Mouse (Mus musculus): ENCODE measurements at regions not wholly inside any gene's neighbourhood (a gene's known extent, or its start where the extent isn't known, plus 50 kb on each side); places are given as distances from the start of the nearest gene placed in this dataset.

DNA sequence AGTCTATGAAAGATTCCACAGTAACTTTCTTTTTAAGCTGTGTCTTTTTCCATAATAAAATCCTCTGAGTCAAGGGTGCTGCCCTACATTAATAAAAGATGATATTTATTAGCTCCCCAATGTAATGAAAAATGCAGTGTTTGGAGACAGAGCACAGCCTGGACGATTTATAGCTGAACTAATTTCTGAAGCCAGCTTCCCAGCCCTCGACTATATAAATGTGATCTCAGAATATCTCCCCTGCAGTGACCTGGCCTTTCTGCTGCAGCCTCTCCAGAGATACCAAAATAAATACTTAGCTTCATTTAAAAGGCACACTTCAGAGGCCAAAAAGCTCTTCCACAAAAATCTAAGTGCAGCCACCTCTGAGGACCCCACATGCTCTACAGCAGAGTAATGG is 534.7 kb downstream of the Zfp619 start:
- DNase-seq: peak in 1 of 2 experiments; percentile 13

DNA sequence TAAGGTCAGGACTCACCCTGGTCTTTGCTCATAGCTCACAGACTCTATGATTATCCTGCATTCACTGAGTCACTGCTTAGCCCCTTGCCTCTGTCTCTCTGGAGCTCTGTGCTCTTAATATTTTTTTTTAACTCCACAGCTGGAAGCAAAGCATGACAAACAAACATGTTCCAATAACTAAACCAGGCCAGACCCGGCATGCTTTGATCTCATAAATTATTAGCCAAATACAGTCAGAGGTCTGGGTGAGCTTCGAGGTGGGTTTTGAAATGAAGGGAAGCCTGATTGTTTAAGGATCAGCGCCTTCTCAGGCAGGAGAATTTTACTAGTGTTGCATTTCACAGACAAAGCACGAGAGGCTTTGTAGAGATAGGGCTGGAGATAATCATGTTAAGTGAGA is 541.3 kb downstream of the Zfp619 start:
- peak in 1 of 2 experiments; percentile 12 for DNase-seq

DNA sequence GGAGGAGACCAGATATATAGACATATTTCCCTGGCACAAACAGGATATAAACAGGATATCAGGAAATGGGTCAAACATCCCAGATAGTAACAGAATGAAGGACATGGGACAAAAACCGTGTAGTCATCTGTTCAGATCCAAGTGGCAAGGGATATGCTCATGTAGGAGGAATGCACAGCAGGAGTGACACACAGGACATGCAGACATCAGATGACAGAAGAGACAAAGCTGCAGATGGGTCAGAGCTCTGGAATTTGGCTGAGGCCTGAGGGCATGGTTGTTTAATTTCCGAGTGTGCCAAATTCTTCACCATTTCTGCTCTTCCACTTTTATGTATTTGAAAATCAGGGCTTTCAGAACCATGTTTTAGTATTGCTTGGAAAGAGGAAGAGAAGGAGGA is 547.1 kb downstream of the Zfp619 start:
- no peak for DNase-seq

DNA sequence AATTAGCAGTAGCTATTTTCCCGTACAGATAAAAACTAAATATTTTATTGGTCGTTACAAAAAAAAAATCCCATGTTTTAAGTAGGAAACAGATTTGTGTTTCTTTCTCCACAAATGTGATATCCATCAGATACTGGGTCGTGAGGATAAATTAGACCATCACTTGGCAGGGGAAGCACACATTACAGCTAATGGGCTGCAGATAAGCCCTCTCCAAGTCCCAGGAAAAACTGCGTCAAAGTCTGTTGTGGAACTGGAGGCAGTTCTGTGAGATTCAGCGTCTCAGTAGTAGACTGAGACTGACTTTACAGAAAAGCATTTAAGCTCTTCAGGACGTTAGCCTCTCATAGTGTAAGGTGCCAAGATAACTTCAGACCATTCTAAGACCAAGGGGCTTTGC is 548.0 kb downstream of the Zfp619 start:
- DNase-seq: peak in 1 of 2 experiments; percentile 1

DNA sequence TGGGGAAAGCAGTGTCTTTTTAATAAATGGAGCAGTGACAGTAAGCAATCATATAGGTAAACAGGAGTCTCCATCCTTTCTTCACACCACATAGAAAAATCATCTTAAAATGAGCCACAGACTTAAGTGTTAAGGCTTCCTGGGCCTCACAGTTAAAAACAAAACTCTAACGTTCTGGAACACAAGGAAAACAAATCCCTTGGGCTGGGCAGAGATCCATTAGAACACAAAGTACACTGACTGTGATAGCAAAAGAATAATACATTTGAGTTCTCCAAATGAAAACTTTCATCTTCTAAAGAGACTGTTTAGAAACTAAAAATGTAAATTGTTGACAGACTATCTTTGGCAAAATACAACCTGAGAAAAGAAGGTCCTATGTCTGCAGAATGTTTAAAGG is 549.8 kb downstream of the Zfp619 start:
- peak in 1 of 2 experiments; percentile 2 for DNase-seq

DNA sequence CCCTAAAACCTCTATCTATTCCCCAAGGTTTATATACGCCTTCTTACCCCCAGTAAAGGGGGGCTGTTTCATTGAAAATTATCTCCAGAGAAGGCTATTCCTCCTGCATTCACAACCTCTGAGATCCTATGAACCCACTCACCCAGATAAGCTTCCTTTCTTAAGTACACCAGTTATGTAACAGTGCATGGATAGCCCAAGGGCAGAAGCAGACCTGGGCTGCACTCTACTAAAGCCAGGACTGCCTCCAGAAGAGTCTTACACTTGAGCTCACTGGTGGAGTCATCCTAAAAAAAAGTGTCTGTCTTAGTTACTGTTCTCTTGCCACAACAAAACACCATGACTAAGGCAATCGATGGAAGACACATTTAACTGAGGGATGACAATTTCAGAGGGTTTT is 553.7 kb downstream of the Zfp619 start:
- DNase-seq: no peak

DNA sequence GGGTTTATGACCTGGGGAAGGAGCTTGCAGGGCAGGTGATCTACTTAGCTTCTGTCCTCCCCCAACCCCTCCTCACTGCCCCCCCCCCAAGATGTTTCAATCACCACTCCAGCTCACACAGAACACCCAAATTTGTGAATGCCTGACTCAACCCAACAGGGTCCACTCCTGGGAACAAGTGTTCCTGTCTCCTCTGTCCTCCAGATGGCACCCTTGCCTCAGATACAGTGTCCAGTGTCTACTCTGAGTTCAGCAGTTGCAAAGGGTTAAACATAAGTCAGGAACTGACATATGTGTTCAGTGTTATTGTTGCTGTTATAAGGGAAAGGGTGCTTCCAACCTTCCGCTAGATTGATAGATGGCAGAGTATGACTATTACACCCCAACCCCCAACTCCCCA is 554.9 kb downstream of the Zfp619 start:
- DNase-seq: peak; percentile 1 to 43

DNA sequence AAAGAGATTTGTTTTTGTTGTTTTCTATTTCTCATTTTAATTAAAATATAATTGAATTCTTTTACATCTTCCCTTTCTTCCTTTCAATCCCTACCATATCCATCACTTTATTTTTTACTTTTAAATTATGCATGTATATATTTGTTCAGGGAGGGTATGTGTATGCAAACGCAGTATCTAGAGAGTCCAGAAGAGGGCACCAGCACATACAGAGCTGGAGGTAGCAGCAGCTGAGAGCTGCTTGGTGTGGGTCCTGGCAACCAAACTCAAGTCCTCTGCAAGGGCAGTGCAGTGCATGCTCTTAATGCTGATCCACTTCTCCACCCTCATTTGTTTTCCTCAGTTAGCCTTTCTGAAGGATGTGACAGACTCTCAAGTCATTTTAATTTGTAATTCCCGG is 568.7 kb downstream of the Zfp619 start:
- peak; percentile 25 to 70 for DNase-seq

DNA sequence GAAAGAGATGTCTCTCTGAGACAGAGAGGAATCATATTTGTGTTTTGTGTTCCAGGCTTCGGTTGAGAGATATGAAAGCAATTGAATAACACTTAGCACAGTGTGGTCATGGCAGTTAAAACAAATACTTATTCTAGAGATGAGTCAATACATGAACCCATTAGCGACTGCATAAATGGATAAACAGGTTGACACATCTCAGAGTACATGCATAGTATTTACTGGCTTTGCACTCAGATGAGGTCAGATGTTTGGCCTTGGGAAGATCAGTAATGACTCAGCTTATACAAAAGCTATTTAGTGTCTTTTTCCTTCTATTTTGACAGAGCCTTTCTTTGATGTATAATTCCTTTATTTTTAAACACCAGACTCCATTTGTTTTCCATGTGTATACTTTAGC is 579.5 kb downstream of the Zfp619 start:
- DNase-seq: no peak

DNA sequence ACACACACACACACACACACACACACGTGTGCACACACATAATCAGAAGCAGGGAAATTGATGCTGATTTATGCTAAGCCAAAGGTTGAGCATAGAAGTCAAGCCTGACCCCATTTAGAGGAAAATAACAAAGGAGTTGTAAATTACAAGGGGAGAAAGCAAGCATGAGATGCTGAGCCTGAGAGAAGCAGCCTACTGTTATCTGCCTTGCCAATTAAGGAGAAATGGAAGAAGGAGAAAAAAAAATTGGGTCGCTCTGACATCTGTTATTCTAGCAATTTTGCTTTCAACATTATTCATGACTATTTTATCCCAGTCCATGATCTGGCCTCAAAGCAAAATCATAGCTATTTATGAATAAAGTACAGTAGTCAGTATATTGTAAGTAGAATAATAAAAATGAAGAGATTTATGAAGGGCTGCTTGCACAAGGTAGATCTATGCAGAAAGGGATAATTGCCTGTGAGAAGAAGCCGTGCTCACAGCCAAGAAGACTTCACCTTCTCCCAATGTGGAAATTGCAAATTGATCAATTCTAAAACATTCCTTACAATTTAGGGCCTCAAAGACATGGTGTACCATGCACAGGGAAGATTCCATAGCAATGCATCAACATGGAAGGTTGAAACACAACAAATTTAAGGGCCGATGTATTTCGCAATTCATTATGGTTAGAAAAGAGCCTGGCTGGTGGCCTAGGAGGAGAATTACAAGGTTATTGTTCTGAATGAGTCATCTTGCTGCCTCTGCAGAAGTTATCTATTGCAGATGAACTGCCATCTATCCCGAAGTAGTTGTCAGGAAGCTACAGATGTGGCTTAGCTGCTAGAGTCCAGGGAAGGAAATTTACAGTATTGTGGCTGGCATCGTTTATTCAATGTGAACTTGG is 585.7 kb downstream of the Zfp619 start:
- no peak for DNase-seq

DNA sequence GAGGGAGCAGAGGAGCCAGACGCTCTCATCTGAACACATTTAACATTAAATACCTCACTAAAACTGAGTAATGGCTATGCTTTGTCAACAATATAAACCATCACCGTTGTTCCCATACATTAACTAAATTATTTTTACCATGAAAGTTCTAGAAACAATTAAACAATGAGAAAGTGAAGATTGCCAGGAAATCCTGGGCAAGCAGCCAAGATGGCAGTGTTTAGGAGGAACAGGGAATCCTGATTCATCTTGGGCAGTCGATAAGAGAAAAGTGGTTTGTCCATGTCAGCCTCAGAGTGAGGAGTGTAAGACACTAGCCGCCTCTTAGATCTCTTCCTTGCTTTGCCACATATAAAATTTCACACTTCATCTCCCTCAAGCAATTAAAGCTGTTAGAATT is 625.3 kb downstream of the Zfp619 start:
- peak in 1 of 2 experiments; percentile 13 for DNase-seq

DNA sequence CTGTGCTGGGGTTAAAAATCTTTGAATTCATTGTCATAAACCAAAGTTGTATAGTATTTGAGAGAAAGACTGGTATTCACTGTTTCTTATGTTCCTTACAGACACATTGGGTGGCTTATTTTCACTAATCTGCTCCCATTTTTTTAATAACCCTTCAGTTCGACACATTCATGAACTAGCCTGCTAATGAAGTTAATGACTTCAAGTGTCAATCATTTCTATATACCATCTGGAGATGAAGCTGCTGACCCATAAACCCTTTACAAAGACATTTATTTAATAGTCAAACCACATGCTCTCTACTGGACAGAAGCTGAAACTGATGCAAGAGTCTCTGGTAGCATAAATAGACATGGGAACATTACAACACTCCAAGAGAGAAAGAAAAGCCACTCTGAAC is 626.9 kb downstream of the Zfp619 start:
- no peak for DNase-seq

DNA sequence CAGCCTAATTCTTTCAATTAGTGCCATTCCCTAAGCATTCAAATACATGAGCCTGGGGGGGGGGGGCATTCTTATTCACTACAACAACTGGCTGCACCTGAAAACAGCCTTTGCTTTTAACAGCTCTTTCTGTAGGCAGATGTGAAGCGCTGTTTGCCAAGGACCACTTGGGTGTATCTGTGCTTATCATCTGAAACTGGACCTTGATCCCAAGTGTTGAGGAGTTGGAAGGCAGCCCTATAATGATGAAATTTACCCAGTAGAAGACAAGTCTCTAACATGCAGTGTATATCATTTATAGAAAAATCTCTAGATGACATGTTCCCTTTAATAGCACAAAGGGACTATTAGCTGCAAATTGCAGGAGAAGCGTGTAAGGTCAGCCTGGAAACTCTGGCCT is 660.0 kb downstream of the Zfp619 start:
- no peak for DNase-seq

DNA sequence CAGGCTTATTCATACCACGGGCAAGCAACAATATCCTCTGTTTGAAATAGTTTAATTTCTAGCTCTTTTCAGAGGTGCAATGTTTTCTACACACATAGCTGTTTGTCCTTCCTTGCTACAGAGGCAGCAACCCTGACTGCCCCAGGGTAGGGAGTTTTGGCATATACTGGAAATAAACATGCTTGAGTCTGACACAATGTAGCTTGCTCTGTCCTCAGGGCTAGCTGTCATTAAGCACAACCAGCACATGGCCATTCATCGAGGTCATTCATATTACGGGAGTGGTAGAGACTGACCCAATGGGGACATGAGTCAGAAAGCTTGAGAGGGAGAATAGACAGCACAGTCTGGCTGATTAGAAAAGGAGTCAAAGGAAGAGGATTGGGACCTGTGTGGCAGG is 677.8 kb downstream of the Zfp619 start:
- DNase-seq: peak; percentile 30 to 31

DNA sequence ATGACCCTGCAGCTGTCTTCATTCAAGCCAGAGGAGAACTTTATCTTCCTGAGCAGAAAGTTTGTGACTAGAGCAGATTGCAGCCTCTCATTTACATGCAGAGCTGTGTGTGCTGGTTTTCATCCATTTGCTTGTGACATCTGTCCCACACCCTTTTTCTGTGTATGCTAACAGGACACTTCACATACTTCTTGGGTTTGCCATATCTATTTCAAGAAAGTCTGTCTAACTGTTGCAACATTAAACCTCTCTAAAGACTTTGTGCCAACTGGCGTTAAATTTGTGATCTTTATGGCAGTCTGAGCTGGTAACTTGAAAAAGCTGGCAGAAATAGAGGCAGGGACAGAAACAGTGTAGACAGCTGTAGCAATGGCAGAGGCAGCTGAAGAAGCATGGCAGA is 685.0 kb downstream of the Zfp619 start:
- DNase-seq: no peak

DNA sequence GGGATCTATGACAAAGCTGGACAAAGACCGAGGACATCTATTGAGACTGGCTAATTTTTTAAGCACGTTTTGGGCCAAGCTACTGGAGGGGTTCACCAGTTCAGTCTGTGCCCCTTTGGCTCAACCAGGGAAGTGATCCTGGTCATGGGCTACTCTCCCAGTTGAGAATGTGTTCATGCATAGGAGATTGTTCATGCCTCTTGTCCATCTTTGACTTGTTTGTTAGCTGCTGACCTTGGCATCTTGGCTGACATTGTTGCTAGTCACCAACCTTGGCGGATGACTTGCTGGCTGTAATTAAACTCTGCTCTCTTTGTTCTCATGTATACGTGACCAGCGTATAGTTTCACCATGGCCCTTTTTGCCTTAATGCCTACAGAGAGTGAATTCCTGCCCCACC is 686.2 kb upstream of the Vstm2b start:
- no peak for DNase-seq

DNA sequence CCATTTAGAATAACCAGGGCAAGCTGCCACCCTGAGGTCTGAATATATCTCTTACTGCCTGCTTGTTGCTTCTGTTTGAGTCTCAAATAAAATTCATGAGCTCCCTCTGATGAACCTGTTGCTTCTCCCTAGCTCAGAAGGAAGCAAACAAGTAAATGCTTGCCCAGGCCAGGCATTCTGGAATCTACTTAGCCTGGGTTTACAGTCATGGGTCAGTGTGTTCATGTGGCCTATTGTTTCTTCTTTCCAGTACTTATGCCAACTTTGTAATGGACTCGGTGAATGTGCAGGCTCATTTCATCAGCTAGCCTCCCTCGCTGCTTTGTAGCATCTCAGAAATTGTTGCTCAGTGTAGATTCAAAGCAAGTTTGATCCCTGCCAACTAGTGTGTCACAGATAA is 685.6 kb upstream of the Vstm2b start:
- DNase-seq: no peak

DNA sequence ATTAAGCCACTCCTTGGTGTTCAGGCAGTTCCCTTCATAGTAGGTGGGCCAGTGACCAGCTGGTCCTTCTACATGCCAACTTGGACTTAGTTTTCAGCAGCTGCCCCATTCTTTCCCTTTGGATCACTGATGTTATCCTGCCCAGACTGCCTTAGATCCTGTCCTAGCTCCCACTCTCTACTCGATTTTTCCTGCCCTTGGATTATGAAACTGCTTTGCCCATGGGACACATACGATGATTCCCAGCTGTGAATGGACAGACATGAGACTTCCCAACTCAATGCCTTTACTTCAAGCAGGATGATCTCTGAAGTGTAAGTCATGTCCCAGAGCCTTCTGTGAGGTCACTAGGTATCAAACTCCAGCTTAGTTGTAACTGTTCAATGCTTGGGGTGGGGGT is 684.5 kb upstream of the Vstm2b start:
- no peak for DNase-seq

DNA sequence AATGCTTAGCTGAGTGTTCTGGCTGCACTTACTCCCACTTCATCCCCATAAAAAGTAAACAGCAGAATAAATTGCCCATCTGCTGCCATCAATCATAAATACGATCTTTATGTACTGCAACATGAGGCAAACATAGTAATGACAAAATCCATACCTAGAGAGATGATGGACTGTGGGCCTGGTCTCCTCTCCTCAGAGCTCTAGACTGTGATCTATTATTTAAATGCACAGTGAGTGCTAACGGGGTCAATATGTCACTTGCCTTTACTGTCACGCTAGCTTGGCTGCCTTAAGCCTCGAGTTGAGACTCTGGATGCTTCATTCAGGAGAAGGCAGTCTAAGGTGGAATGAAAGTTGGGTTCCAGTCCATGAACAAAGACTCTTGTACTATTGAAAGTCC is 683.7 kb upstream of the Vstm2b start:
- no peak for DNase-seq

DNA sequence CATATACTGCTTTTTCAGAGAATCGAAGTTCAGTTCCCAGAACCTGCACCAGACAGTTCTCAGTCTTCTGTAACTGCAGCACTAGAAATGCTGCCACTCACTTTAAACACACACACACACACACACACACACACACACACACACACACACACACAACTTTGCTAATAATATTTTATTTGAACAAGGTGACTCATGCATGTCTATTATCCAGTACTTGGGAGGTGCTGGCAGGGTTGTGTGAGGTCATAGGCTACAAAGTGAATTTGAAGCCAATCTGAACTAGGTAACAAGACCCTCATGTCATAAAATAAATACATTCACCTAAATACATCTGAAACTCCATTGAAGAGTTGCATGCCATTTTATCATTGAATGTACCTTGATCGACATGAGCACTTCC is 682.9 kb upstream of the Vstm2b start:
- no peak for DNase-seq

DNA sequence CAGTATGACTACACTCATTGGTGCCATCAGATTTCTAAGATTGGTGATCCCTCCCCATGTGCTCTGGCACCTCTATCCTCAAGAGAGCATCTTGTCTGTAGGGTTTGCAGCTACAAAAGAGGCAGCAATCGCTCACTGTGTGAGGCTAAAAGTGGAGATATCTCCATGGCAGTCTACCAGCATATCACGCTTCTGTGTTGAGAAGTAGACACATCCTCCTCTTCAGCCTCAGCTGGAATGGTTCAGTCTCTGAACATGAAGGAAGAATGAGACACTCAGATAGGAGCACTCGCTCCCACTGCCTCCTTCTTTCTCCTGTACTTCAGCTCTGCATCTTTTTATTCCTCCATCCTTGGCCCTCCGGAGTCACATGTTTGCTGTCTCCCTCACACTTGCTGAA is 677.6 kb upstream of the Vstm2b start:
- DNase-seq: no peak

DNA sequence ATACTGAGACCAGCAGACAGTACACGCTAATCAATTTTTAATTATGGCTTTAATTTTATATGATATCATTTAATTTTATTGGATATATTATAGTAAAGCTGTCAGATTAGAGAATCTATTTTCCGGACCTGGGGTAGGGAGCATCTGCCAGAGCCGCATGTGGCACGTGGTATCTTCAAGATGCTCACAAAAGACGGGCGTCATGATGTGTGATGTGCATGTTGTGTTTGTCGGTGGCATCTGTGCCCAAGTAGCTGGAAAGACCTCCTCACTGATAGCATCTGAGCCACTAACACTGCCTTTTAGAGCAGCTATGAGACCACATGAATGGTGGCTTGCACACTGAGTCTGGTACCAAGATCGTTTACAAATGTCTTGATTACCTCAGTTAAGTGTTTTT is 652.9 kb upstream of the Vstm2b start:
- no peak for DNase-seq

DNA sequence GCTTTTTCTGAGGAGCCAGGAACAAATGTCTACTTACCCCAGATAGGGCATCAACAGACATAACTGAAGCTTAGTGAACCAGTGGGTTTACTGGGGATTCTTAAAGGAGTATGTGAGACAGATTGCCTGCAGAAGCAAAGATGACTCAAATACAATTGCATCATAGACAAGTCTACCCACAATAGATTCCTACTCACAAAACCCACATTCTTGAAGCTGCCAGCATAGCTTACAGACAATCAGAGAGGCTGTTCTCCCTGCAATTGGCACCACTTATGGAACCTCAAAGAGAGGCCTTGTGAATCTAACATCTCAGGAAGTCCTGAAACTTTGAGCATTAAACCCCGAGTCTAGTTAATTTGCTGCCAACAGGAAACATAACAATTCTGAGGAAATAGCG is 649.6 kb upstream of the Vstm2b start:
- DNase-seq: no peak

DNA sequence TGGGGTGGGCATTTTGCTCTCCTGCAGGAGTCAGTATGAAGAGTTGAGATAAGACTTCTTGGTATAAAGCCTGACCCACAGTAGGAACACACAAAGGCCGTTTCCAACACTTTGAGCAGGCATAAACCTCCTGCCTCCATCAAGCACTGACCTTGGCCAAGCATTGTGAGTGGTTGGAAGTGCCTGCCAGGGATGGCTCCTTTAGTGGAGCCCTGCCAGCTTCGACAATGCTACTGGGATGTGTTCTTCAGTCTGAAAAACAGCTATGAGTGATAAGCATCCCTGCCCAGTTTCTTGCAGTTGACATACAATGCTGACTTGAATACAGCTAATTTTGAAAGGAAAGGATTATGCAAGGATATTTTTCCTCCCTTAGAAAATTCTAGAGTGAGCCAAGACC is 644.6 kb upstream of the Vstm2b start:
- DNase-seq: no peak

DNA sequence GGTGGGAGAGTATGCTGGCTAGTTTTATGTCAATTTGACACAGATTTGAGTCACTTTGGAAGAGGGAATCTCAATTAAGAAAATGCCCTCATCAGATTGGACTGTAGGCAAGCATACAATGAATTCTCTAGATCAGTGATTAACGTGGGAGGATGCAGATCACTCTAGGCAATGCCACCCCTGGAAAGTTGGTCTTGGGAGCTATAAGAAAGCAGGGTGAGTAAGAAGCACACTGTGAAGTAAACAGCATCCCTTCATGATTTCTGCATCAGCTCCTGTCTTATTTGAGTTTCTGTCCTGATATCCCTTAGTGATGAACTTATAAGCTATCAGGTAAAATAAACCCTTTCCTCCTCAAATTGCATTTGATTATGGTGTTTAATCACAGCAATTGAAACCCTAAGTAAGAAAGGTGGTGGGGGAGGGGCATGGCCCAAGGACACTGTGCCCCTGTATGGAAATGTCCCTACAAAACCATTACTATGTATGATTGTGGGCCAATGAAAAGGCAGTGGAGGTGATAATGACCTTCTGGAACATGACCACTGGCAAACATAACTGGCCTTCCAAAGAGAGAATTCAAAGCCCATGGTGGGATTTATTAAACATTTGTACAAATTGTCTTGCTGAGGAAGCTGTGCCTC is 640.3 kb upstream of the Vstm2b start:
- DNase-seq: peak in 1 of 2 experiments; percentile 60
